Mouse (Mus musculus): Measurements from ENCODE around the gene Lrrc10b.

Lrrc10b gene

GRCm38 (mm10) chr19:10479541-10479940 is 22.3 kb upstream of the Lrrc10b start:
- H3K9me3 ChIP-seq (ENCODE audit: low read length): no peaks in the 10 kb centered on the region
- peaks cover 72% of the 10 kb centered on the region for H3K27me3 ChIP-seq (ENCODE audit: insufficient read depth, low read length)
- no peaks in the 10 kb centered on the region for H3K36me3 ChIP-seq (ENCODE audit: insufficient read depth, low read length)
- TF ChIP-seq POU5F1 (IDR thresholded peaks at IDR 0.05; ENCODE audit: borderline replicate concordance, low read length) (no peak), NANOG (IDR thresholded peaks at IDR 0.05; ENCODE audit: borderline replicate concordance, low read length) (no peak), CTCF (conservative IDR thresholded peaks at IDR 0.05; ENCODE audit: low read length) (no peak)
- H3K4me3 ChIP-seq (replicated peaks; ENCODE audit: low read length): no peak overlapping the region
- H3K4me1 ChIP-seq (replicated peaks; ENCODE audit: low read depth, low read length): peaks cover 3% of the 10 kb centered on the region; the same call in 1 of the 2 replicates

DNA sequence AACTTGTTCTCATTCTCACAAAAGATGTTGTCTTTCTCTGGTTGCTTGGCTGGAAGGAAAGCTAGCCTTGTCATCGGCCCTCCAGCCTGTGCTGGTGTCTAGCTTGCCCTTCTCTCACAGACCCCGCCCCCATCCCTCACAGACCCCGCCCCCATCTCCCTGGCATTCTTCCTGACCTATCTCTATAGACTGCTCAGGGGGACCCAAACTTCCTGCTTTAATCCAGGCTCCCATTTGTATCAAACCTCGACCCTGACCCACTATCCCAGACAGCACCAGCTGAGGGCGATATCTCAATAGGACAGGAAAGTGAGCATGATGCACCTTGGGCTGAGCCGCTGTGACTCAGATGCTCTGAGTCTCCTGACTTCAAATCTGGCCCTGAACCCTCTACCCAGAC is 16.5 kb upstream of the Lrrc10b start:
- TF ChIP-seq CTCF (conservative IDR thresholded peaks at IDR 0.05; ENCODE audit: low read length) (no peak), NANOG (IDR thresholded peaks at IDR 0.05; ENCODE audit: borderline replicate concordance, low read length) (no peak), POU5F1 (IDR thresholded peaks at IDR 0.05; ENCODE audit: borderline replicate concordance, low read length) (no peak)
- Histone ChIP-seq H3K4me1 (replicated peaks; ENCODE audit: low read depth, low read length) (peaks cover 22% of the 10 kb centered on the region), H3K36me3 (ENCODE audit: insufficient read depth, low read length) (no peaks in the 10 kb centered on the region), H3K4me3 (replicated peaks; ENCODE audit: low read length) (peak overlapping the region; percentile 20; the same call in 1 of the 2 replicates), H3K9me3 (ENCODE audit: low read length) (no peaks in the 10 kb centered on the region), H3K27me3 (ENCODE audit: insufficient read depth, low read length) (peaks cover 53% of the 10 kb centered on the region)

DNA sequence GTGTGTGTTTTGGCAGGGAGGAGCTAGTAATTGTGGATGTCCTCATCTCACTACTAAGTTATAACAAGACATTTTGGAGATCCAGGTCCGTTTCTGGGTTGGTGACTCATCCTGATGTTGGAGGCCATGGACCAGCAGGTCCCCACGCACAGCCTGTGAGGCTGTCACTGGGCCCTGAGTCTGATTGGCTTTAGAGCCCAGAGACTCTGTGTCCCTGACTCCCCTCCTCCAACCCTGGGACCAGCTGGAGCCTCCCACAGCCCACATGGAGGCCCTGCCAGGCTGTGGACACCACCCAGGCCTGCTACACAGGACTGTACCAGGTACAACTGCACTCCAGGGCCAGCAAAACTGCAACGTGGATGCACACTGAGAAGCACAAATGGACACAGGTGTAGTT is 15.7 kb upstream of the Lrrc10b start:
- Histone ChIP-seq H3K4me3 (replicated peaks; ENCODE audit: low read length) (no peak overlapping the region), H3K27me3 (ENCODE audit: insufficient read depth, low read length) (peaks cover 48% of the 10 kb centered on the region), H3K4me1 (replicated peaks; ENCODE audit: low read depth, low read length) (peaks cover 23% of the 10 kb centered on the region), H3K9me3 (ENCODE audit: low read length) (no peaks in the 10 kb centered on the region), H3K36me3 (ENCODE audit: insufficient read depth, low read length) (no peaks in the 10 kb centered on the region)
- no peak for TF ChIP-seq NANOG (IDR thresholded peaks at IDR 0.05; ENCODE audit: borderline replicate concordance, low read length)
- no peak for TF ChIP-seq CTCF (conservative IDR thresholded peaks at IDR 0.05; ENCODE audit: low read length)
- no peak for TF ChIP-seq POU5F1 (IDR thresholded peaks at IDR 0.05; ENCODE audit: borderline replicate concordance, low read length)

DNA sequence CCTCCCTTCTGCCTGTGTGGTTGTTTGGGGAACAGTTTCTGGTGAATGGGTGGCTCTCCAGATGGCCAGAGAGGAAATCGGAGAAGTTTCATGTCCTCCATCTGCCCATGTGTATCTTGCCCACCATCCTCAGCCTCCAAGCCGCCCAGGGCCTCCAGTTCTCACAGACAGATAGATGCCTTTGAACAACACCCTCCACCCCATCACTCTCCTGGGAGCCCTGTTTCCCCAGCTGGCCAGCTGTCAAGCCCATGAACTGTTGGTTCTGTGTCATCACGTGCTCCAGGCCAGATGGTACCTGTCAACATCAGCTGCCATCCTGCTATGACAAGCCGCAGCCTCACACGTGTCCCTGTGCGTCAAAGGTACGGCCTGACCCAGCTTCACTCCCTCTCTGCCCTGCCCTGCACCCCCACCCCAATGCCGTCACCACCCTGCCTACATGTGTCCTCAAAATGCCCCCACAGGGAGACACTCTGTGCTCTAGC is 11.9 kb upstream of the Lrrc10b start:
- Histone ChIP-seq H3K4me1 (replicated peaks; ENCODE audit: low read depth, low read length) (peaks cover 21% of the 10 kb centered on the region), H3K4me3 (replicated peaks; ENCODE audit: low read length) (no peak overlapping the region), H3K36me3 (ENCODE audit: insufficient read depth, low read length) (no peaks in the 10 kb centered on the region), H3K27me3 (ENCODE audit: insufficient read depth, low read length) (peaks cover 43% of the 10 kb centered on the region), H3K9me3 (ENCODE audit: low read length) (no peaks in the 10 kb centered on the region)
- TF ChIP-seq CTCF (conservative IDR thresholded peaks at IDR 0.05; ENCODE audit: low read length) (no peak), NANOG (IDR thresholded peaks at IDR 0.05; ENCODE audit: borderline replicate concordance, low read length) (no peak), POU5F1 (IDR thresholded peaks at IDR 0.05; ENCODE audit: borderline replicate concordance, low read length) (no peak)

DNA sequence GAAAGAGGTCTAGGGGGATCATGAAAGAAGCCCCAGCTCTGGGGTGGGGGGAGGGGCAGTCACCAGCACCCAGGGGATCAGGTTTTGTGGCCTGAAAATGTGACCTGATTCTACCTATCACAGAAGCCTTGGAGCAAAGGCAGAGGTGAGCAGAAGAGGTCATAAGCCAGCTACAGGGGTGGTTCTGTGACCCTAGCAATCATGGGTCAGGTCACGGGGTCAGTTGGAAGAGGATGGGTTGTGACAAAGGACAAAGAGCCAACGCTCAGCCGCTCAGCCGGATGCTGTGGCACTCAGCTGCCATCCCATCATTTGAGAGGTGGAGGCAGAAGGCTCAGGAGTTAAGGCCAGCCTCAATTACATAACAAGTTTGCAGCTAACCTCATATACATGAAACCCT is 7.2 kb upstream of the Lrrc10b start:
- Histone ChIP-seq H3K4me3 (replicated peaks; ENCODE audit: low read length) (no peak overlapping the region), H3K9me3 (ENCODE audit: low read length) (no peaks in the 10 kb centered on the region), H3K27me3 (ENCODE audit: insufficient read depth, low read length) (peaks cover 83% of the 10 kb centered on the region), H3K36me3 (ENCODE audit: insufficient read depth, low read length) (no peaks in the 10 kb centered on the region), H3K4me1 (replicated peaks; ENCODE audit: low read depth, low read length) (peaks cover 48% of the 10 kb centered on the region)
- TF ChIP-seq NANOG (IDR thresholded peaks at IDR 0.05; ENCODE audit: borderline replicate concordance, low read length) (no peak), CTCF (conservative IDR thresholded peaks at IDR 0.05; ENCODE audit: low read length) (no peak), POU5F1 (IDR thresholded peaks at IDR 0.05; ENCODE audit: borderline replicate concordance, low read length) (no peak)

DNA sequence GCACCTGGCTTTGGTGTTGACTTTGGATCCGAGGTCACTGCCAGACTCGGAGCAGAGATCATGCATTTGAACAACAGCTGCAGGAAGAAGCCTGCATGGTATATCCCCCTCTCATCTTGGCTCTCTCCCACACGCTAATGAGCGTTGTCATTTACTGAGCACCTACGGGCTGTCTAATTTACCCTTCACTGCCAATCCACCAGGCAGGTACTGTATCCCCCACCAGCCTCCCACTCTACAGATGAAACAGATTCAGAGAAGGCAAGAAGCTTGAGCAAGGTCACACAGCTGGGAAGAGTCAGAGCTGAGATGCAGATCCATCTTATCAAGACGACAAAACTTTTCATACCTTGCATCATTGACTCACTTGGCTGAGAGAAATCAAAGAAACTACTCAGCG is 4.3 kb upstream of the Lrrc10b start:
- TF ChIP-seq POU5F1 (IDR thresholded peaks at IDR 0.05; ENCODE audit: borderline replicate concordance, low read length) (no peak), CTCF (conservative IDR thresholded peaks at IDR 0.05; ENCODE audit: low read length) (no peak)
- peaks cover 89% of the 10 kb centered on the region for H3K27me3 ChIP-seq (ENCODE audit: insufficient read depth, low read length)

DNA sequence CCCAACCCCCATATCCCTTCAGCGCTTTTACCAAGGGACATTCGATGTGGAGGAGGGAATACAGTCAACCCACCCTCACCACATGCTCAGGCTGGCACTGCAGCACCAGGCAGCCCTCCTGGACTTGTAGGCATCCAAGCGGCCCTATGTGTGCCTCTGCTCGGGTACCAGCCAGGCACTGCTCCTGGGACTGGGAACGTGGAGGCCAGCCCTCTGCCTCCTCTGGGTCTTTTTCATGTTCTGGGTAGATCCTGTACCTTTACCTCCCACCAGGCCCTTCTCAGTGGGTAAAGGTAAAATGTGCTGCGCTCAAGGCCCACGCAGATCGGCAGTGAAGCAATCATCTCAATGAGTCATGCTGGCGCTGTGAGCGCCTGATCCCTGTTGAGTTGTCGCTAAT is 2.6 kb upstream of the Lrrc10b start:
- TF ChIP-seq NANOG (IDR thresholded peaks at IDR 0.05; ENCODE audit: borderline replicate concordance, low read length) (no peak), CTCF (conservative IDR thresholded peaks at IDR 0.05; ENCODE audit: low read length) (no peak), POU5F1 (IDR thresholded peaks at IDR 0.05; ENCODE audit: borderline replicate concordance, low read length) (no peak)
- Histone ChIP-seq H3K4me3 (replicated peaks; ENCODE audit: low read length) (no peak overlapping the region), H3K36me3 (ENCODE audit: insufficient read depth, low read length) (no peaks in the 10 kb centered on the region), H3K9me3 (ENCODE audit: low read length) (no peaks in the 10 kb centered on the region), H3K4me1 (replicated peaks; ENCODE audit: low read depth, low read length) (peaks cover 67% of the 10 kb centered on the region), H3K27me3 (ENCODE audit: insufficient read depth, low read length) (peaks cover 90% of the 10 kb centered on the region)

More for the DNA sequence above, 4.3 kb upstream of the Lrrc10b start:
- H3K9me3 ChIP-seq (ENCODE audit: low read length): no peaks in the 10 kb centered on the region
- H3K4me1 ChIP-seq (replicated peaks; ENCODE audit: low read depth, low read length): peaks cover 60% of the 10 kb centered on the region
- H3K36me3 ChIP-seq (ENCODE audit: insufficient read depth, low read length): no peaks in the 10 kb centered on the region
- peak overlapping the region; percentile 54; the same call in 1 of the 2 replicates for H3K4me3 ChIP-seq (replicated peaks; ENCODE audit: low read length)

DNA sequence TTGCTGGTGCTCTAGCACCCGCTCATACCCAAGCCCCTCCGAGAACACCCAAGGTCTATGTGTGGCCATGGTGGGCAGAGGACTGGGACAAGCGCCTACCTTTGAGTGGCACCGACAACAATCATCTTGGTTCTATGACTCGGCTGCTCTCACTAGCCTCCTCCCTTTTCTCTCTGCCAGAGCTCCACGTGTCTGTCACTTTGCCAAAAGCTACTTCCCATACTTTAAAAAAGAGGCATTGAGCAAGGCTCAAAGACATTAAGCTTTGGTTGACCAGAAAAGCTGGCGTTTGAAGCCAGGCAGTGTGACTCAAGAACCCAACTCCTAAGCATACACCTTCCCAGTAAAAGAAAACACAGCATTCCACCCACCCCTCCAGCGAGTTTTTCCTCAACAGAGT is 823 bp upstream of the Lrrc10b start:
- Histone ChIP-seq H3K36me3 (ENCODE audit: insufficient read depth, low read length) (no peaks in the 10 kb centered on the region), H3K4me3 (replicated peaks; ENCODE audit: low read length) (peak overlapping the region; percentile 83), H3K4me1 (replicated peaks; ENCODE audit: low read depth, low read length) (peaks cover 54% of the 10 kb centered on the region), H3K27me3 (ENCODE audit: insufficient read depth, low read length) (peaks cover 92% of the 10 kb centered on the region), H3K9me3 (ENCODE audit: low read length) (no peaks in the 10 kb centered on the region)
- TF ChIP-seq NANOG (IDR thresholded peaks at IDR 0.05; ENCODE audit: borderline replicate concordance, low read length) (no peak), POU5F1 (IDR thresholded peaks at IDR 0.05; ENCODE audit: borderline replicate concordance, low read length) (no peak), CTCF (conservative IDR thresholded peaks at IDR 0.05; ENCODE audit: low read length) (no peak)

- no peak for TF ChIP-seq CTCF (conservative IDR thresholded peaks at IDR 0.05; ENCODE audit: low read length)
- TF ChIP-seq NANOG (IDR thresholded peaks at IDR 0.05; ENCODE audit: borderline replicate concordance, low read length): no peak
- no peak for TF ChIP-seq POU5F1 (IDR thresholded peaks at IDR 0.05; ENCODE audit: borderline replicate concordance, low read length)
- H3K36me3 ChIP-seq (ENCODE audit: insufficient read depth, low read length): no peaks in the 10 kb centered on the region
- H3K27me3 ChIP-seq (ENCODE audit: insufficient read depth, low read length): peaks cover 92% of the 10 kb centered on the region
- H3K4me1 ChIP-seq (replicated peaks; ENCODE audit: low read depth, low read length): peaks cover 47% of the 10 kb centered on the region
- no peaks in the 10 kb centered on the region for H3K9me3 ChIP-seq (ENCODE audit: low read length)
- H3K4me3 ChIP-seq (replicated peaks; ENCODE audit: low read length): peak overlapping the region; percentile 83
These were observed 169 bp upstream of the Lrrc10b start for GRCm38 (mm10) chr19:10457484-10457800.
